Mouse (Mus musculus) intestine, embryonic 16.5 days (tissue): ENCODE measurements around the gene Ube4b. TPM values are rescaled to one million over a fixed set of nuclear protein-coding genes. Genes with fewer than 3 reads are reported as not detected.
"Not testable (repeated sequence)": the region's sequence is repeated elsewhere in the genome, so short reads cannot be mapped to it uniquely, and the experiment has no call there.

Experiments
- ATAC-seq: fragments of 200-750 bp; cut with Nextera tagmentation; 2 replicates; pipeline ENCODE4 v1.8.0; 2017; ENCODE audit warnings: moderate TSS enrichment, moderate library complexity
- H3K27ac ChIP-seq: fragments of 300-500 bp; sonication (generic); 2 replicates; pipeline ENCODE4 v1.5.1; 2014; ENCODE audit warnings: mild to moderate bottlenecking, low read length
- H3K27me3 ChIP-seq: fragments of 300-500 bp; sonication (generic); replicated peaks from 2 replicates; pipeline ENCODE4 v1.6.1; 2014; ENCODE audit warnings: low read length, control low read depth, mixed read lengths; ENCODE audit not compliant: control insufficient read depth, insufficient read depth
- H3K36me3 ChIP-seq: fragments of 300-500 bp; sonication (generic); 2 replicates; pipeline ENCODE4 v1.6.1; 2014; ENCODE audit warnings: low read length, control low read depth; ENCODE audit not compliant: control insufficient read depth, insufficient read depth
- H3K4me1 ChIP-seq: fragments of 300-500 bp; sonication (generic); 2 replicates; pipeline ENCODE4 v1.6.1; 2014; ENCODE audit warnings: low read length, control low read depth, mixed read lengths; ENCODE audit not compliant: control insufficient read depth, insufficient read depth
- H3K4me2 ChIP-seq: fragments of 300-500 bp; sonication (generic); 2 replicates; pipeline ENCODE4 v1.6.1; 2014; ENCODE audit warnings: low read depth, low read length, control low read depth
- H3K4me3 ChIP-seq: fragments of 300-500 bp; sonication (generic); 2 replicates; pipeline ENCODE4 v1.5.1; 2014; ENCODE audit warnings: mild to moderate bottlenecking, low read length
- H3K9ac ChIP-seq: fragments of 300-500 bp; sonication (generic); 2 replicates; pipeline ENCODE4 v1.6.1; 2014; ENCODE audit warnings: low read depth, low read length
- H3K9me3 ChIP-seq: fragments of 300-500 bp; sonication (generic); 2 replicates; pipeline ENCODE4 v1.6.1; 2016; ENCODE audit warnings: low read length, control low read depth; ENCODE audit not compliant: control insufficient read depth
- WGBS: fragments of 180-500 bp; shearing (Covaris S2); extraction: QIAGEN DNeasy Blood & Tissue Kit; methylation state at CpG from one replicate; pipeline ENCODE4 v1.1.7; 2014; 5-methylcytosine and 5-hydroxymethylcytosine counted together
- polyA plus RNA-seq: library from polyadenylated mRNA; unstranded; fragments of >200 nt; fragmentation: Nextera tagmentation; extraction: Ambion mirVana; gene quantifications from 2 replicates; pipeline ENCODE4 v1.2.1, GENCODE M21; 2015

Ube4b gene
- polyA plus RNA-seq, 1 experiment from 2014 or later = 31.1 TPM

- WGBS = 44% methylated on average over 1 of the region's 1 CpGs
- no peaks in the 10 kb centered on the region for H3K27me3 ChIP-seq
- H3K9ac ChIP-seq = peak overlapping the region; percentile 70; the same call in 1 of the 2 replicates
- H3K4me1 ChIP-seq = peaks cover 9% of the 10 kb centered on the region
- no peak overlapping the region for H3K4me3 ChIP-seq
- H3K4me2 ChIP-seq = no peak overlapping the region
- no peaks in the 10 kb centered on the region for H3K36me3 ChIP-seq
- no peak for ATAC-seq
- no peak overlapping the region for H3K27ac ChIP-seq
- no peaks in the 10 kb centered on the region for H3K9me3 ChIP-seq
Measured at GRCm38 (mm10) chr4:149444465-149444864, 17.9 kb upstream of the Ube4b start.

GRCm38 (mm10) chr4:149442436-149442835 is 15.9 kb upstream of the Ube4b start:
- no peak for ATAC-seq
- H3K4me1 ChIP-seq = peaks cover 9% of the 10 kb centered on the region
- no peak overlapping the region for H3K4me3 ChIP-seq
- H3K9ac ChIP-seq = no peak overlapping the region
- no peaks in the 10 kb centered on the region for H3K36me3 ChIP-seq
- H3K9me3 ChIP-seq = no peaks in the 10 kb centered on the region
- H3K27me3 ChIP-seq = no peaks in the 10 kb centered on the region
- WGBS = 44% methylated on average over 3 of the region's 3 CpGs
- no peak overlapping the region for H3K27ac ChIP-seq
- no peak overlapping the region for H3K4me2 ChIP-seq

- Histone ChIP-seq H3K4me2 (no peak overlapping the region), H3K27me3 (no peaks in the 10 kb centered on the region), H3K4me1 (peaks cover 6% of the 10 kb centered on the region), H3K9ac (no peak overlapping the region), H3K4me3 (no peak overlapping the region), H3K36me3 (no peaks in the 10 kb centered on the region), H3K27ac (no peak overlapping the region), H3K9me3 (no peaks in the 10 kb centered on the region)
- 67% methylated on average over 8 of the region's 8 CpGs for WGBS
- no peak for ATAC-seq
Measured at GRCm38 (mm10) chr4:149440576-149440975, 14.0 kb upstream of the Ube4b start.

GRCm38 (mm10) chr4:149431887-149432286 is 5.3 kb upstream of the Ube4b start:
- H3K4me1 ChIP-seq, H3K27ac ChIP-seq, H3K36me3 ChIP-seq, H3K9me3 ChIP-seq, H3K4me3 ChIP-seq, H3K27me3 ChIP-seq, H3K4me2 ChIP-seq, ATAC-seq, H3K9ac ChIP-seq: not testable (repeated sequence)
- WGBS = 81% methylated on average over 1 of the region's 1 CpGs

GRCm38 (mm10) chr4:149429592-149429991 is 3.0 kb upstream of the Ube4b start:
- Histone ChIP-seq H3K36me3 (no peaks in the 10 kb centered on the region), H3K4me3 (no peak overlapping the region), H3K27ac (no peak overlapping the region), H3K9ac (no peak overlapping the region), H3K4me2 (no peak overlapping the region), H3K9me3 (no peaks in the 10 kb centered on the region), H3K4me1 (no peaks in the 10 kb centered on the region), H3K27me3 (no peaks in the 10 kb centered on the region)
- ATAC-seq = no peak
- 87% methylated on average over 5 of the region's 5 CpGs for WGBS

GRCm38 (mm10) chr4:149425801-149426292 is 702 bp downstream of the Ube4b start:
- peak overlapping the region; percentile 96 for H3K9ac ChIP-seq
- H3K9me3 ChIP-seq = no peaks in the 10 kb centered on the region
- peak overlapping the region; percentile 82 for H3K4me3 ChIP-seq
- peak; percentile 76 for ATAC-seq
- under 1% methylated on average over 35 of the region's 35 CpGs for WGBS
- H3K4me2 ChIP-seq = peak overlapping the region; percentile 65
- no peaks in the 10 kb centered on the region for H3K27me3 ChIP-seq
- H3K27ac ChIP-seq = peak overlapping the region; percentile 96
- 0 out of 2 replicates have a peak, but pooled peaks cover 3% of the 10 kb centered on the region for H3K36me3 ChIP-seq
- 0 out of 2 replicates have a peak, but pooled peaks cover 5% of the 10 kb centered on the region for H3K4me1 ChIP-seq

- Histone ChIP-seq H3K36me3 (0 out of 2 replicates have a peak, but pooled peaks cover 3% of the 10 kb centered on the region), H3K27me3 (no peaks in the 10 kb centered on the region), H3K9me3 (no peaks in the 10 kb centered on the region), H3K4me3 (peak overlapping the region; percentile 82), H3K4me1 (0 out of 2 replicates have a peak, but pooled peaks cover 6% of the 10 kb centered on the region), H3K27ac (0 out of 2 replicates have a peak overlapping the region, but pooled peaks have one; percentile 15), H3K9ac (peak overlapping the region; percentile 55), H3K4me2 (peak overlapping the region; percentile 65)
- no peak for ATAC-seq
- 1% methylated on average over 9 of the region's 9 CpGs for WGBS
Measured at GRCm38 (mm10) chr4:149424755-149425154, 1.8 kb downstream of the Ube4b start.

GRCm38 (mm10) chr4:149417854-149418365 is 8.6 kb downstream of the Ube4b start:
- Histone ChIP-seq H3K27ac (no peak overlapping the region), H3K27me3 (no peaks in the 10 kb centered on the region), H3K4me3 (no peak overlapping the region), H3K9me3 (no peaks in the 10 kb centered on the region), H3K4me2 (no peak overlapping the region), H3K36me3 (0 out of 2 replicates have a peak, but pooled peaks cover 3% of the 10 kb centered on the region), H3K9ac (no peak overlapping the region), H3K4me1 (peaks cover 43% of the 10 kb centered on the region)
- ATAC-seq = no peak
- WGBS = 75% methylated on average over 5 of the region's 5 CpGs

- 82% methylated on average over 2 of the region's 2 CpGs for WGBS
Measured at GRCm38 (mm10) chr4:149416986-149417385, 9.6 kb downstream of the Ube4b start.

More at GRCm38 (mm10) chr4:149416986-149417385, 9.6 kb downstream of the Ube4b start:
- no peak overlapping the region for H3K4me2 ChIP-seq
- peaks cover 6% of the 10 kb centered on the region; the same call in 1 of the 2 replicates for H3K36me3 ChIP-seq
- H3K4me1 ChIP-seq = peaks cover 42% of the 10 kb centered on the region
- no peak overlapping the region for H3K4me3 ChIP-seq
- H3K9ac ChIP-seq = no peak overlapping the region
- H3K27me3 ChIP-seq = no peaks in the 10 kb centered on the region
- ATAC-seq = no peak
- H3K27ac ChIP-seq = peak overlapping the region; percentile 84; the same call in 1 of the 2 replicates
- H3K9me3 ChIP-seq = no peaks in the 10 kb centered on the region
